Mouse (Mus musculus) heart, adult 2 months (tissue): ENCODE measurements around the gene Atp5k.

Experiments
- CTCF ChIP-seq: fragments of 200-600 bp; IDR thresholded peaks from 2 replicates; pipeline ENCODE4 v1.8.1; 2022; ENCODE audit warnings: antibody characterized with exemption, mild to moderate bottlenecking, moderate library complexity
- EP300 ChIP-seq: fragments of 200-500 bp; IDR thresholded peaks from 2 replicates; pipeline ENCODE4 v1.6.1; 2011; ENCODE audit warnings: low read depth, low read length, control low read depth; ENCODE audit not compliant: insufficient read depth
- POLR2A ChIP-seq: fragments of 200-500 bp; IDR thresholded peaks from 2 replicates; pipeline ENCODE4 v1.6.1; 2011; ENCODE audit warnings: mild to moderate bottlenecking, low read depth, low read length, control low read depth; ENCODE audit not compliant: insufficient read depth

DNA sequence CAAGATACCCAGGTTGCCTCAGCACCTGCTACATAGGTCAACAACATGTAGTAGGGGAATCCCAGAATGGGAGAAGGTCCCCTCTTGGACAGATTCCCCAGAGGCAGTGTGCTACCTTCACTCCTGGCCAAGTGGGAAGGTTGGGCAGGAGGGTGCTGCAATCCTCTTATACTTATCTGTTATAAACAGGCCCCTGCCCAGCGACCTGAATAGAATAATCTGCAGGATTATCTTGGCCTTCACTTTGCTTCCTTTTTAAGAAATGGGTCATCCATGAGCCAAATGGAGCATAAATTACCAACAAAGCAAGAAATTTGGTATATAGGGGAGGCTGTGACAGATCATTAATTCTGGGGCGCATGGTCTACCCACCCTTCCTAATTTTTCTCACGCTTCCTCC is 44.5 kb downstream of the Atp5k start:
- TF ChIP-seq CTCF, result no peak
- no peak for TF ChIP-seq EP300
- no peak for TF ChIP-seq POLR2A
